Mouse (Mus musculus): ENCODE data around the gene Ncl.

DNA sequence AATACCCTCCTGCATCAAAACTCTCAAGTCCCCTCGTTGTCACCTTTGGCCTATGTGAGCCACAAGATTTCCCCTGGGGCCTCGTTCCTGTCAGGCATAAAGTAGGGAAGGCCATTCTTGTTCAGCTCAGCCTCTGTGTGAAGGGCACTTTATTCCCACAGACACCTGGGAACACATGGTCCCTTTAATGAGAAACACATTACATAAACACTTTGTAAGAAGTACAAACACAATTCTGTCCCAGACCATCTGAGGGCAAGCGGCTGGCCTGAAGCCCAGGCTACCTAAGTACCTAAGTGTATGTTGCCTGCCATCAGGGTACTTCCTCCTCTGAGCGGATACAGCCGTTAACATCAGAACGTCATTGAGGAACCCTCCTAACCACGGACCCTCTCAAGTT is 39.0 kb upstream of the Ncl start:
- TF ChIP-seq CTCF (IDR thresholded peaks at IDR 0.05; ENCODE audit: borderline replicate concordance, insufficient read depth, low read length): no peak
- no peak for TF ChIP-seq POLR2A (IDR thresholded peaks at IDR 0.05; ENCODE audit: low read depth, low read length)
